Mouse (Mus musculus) heart, embryonic 11.5 days (tissue): Measurements from ENCODE around the gene Rad52. TPM values are rescaled to one million over a fixed set of nuclear protein-coding genes. Genes with fewer than 3 reads are reported as not detected.

ENCODE experiments used
- ATAC-seq: fragments of 200-750 bp; cut with Nextera tagmentation; replicated peaks from 2 replicates; pipeline ENCODE4 v1.8.0; 2017; ENCODE audit warnings: moderate library complexity; ENCODE audit not compliant: insufficient number of reproducible peaks, low FRiP score, low TSS enrichment
- H3K27ac ChIP-seq: fragments of 300-500 bp; sonication (generic); 2 replicates; pipeline ENCODE4 v1.5.1; 2014; ENCODE audit warnings: mild to moderate bottlenecking, low read depth, low read length
- H3K27me3 ChIP-seq: fragments of 300-500 bp; sonication (generic); 2 replicates; pipeline ENCODE4 v1.6.1; 2014; ENCODE audit warnings: mild to moderate bottlenecking, low read length, mixed read lengths; ENCODE audit not compliant: control insufficient read depth, insufficient read depth
- H3K36me3 ChIP-seq: fragments of 300-500 bp; sonication (generic); 2 replicates; pipeline ENCODE4 v1.6.1; 2014; ENCODE audit warnings: mild to moderate bottlenecking, low read length, moderate library complexity, mixed read lengths; ENCODE audit not compliant: control insufficient read depth, insufficient read depth
- H3K4me1 ChIP-seq: fragments of 300-500 bp; sonication (generic); 2 replicates; pipeline ENCODE4 v1.6.1; 2014; ENCODE audit warnings: low read length; ENCODE audit not compliant: control insufficient read depth, insufficient read depth
- H3K4me2 ChIP-seq: fragments of 300-500 bp; sonication (generic); 2 replicates; pipeline ENCODE4 v1.6.1; 2014; ENCODE audit warnings: mild to moderate bottlenecking, moderate library complexity
- H3K4me3 ChIP-seq: fragments of 300-500 bp; sonication (generic); 2 replicates; pipeline ENCODE4 v1.5.1; 2014; ENCODE audit warnings: low read depth, low read length
- H3K9ac ChIP-seq: fragments of 300-500 bp; sonication (generic); 2 replicates; pipeline ENCODE4 v1.6.1; 2014; ENCODE audit warnings: mild to moderate bottlenecking, low read depth, low read length, moderate library complexity
- H3K9me3 ChIP-seq: fragments of 300-500 bp; sonication (generic); replicated peaks from 2 replicates; pipeline ENCODE4 v1.6.1; 2016; ENCODE audit warnings: low read length; ENCODE audit not compliant: control insufficient read depth
- whole genome bisulfite sequencing: fragments of 180-500 bp; shearing (Covaris S2); extraction: QIAGEN DNeasy Blood & Tissue Kit; methylation state at CpG from one replicate; pipeline ENCODE4 v1.1.7; 2014; ENCODE audit not compliant: insufficient replicate concordance; 5-methylcytosine and 5-hydroxymethylcytosine counted together
- polyA plus RNA-seq: library from polyadenylated mRNA; unstranded; fragments of >200 nt; fragmentation: Nextera tagmentation; extraction: Ambion mirVana; gene quantifications from 2 replicates; pipeline ENCODE4 v1.2.1, GENCODE M21; 2014

The Rad52 gene
- 10.9 and 18.4 TPM in 2 replicates for polyA plus RNA-seq

GRCm38 (mm10) chr6:119902204-119903080 is at the start of gene Rad52:
TSS of gene Rad52 (plus strand) at chr6:119902698.
- peak within 1 kb of the TSS; percentile 97 for H3K27ac ChIP-seq
- ATAC-seq = peak; percentile 85
- H3K9ac ChIP-seq = peak within 1 kb of the TSS; percentile 94
- peak within 1 kb of the TSS; percentile 81 for H3K4me2 ChIP-seq
- no peaks in the 10 kb centered on the region for H3K27me3 ChIP-seq
- WGBS = 1% methylated on average over 67 of the region's 67 CpGs
- peak within 1 kb of the TSS; percentile 90 for H3K4me3 ChIP-seq
- H3K9me3 ChIP-seq = no peaks in the 10 kb centered on the region
- H3K4me1 ChIP-seq = 0 out of 2 replicates have a peak, but pooled peaks cover 2% of the 10 kb centered on the region
- H3K36me3 ChIP-seq = no peaks in the 10 kb centered on the region

- Histone ChIP-seq H3K27ac (no peak overlapping the region), H3K4me1 (0 out of 2 replicates have a peak, but pooled peaks cover 3% of the 10 kb centered on the region), H3K9me3 (no peaks in the 10 kb centered on the region), H3K4me2 (no peak overlapping the region), H3K27me3 (no peaks in the 10 kb centered on the region), H3K9ac (no peak overlapping the region), H3K4me3 (no peak overlapping the region), H3K36me3 (no peaks in the 10 kb centered on the region)
- no peak for ATAC-seq
- WGBS = 31% methylated on average over 2 of the region's 2 CpGs
Observed at GRCm38 (mm10) chr6:119854156-119854555, 48.3 kb upstream of the Rad52 start.

- H3K4me3 ChIP-seq = no peak overlapping the region
- ATAC-seq = no peak
- no peaks in the 10 kb centered on the region for H3K36me3 ChIP-seq
- H3K27me3 ChIP-seq = no peaks in the 10 kb centered on the region
- no peak overlapping the region for H3K4me2 ChIP-seq
- H3K9ac ChIP-seq = no peak overlapping the region
- H3K27ac ChIP-seq = no peak overlapping the region
- no peaks in the 10 kb centered on the region for H3K9me3 ChIP-seq
- H3K4me1 ChIP-seq = 0 out of 2 replicates have a peak, but pooled peaks cover 3% of the 10 kb centered on the region
- 87% methylated on average over 4 of the region's 4 CpGs for WGBS
Observed at GRCm38 (mm10) chr6:119855471-119855870, 47.0 kb upstream of the Rad52 start.

- Histone ChIP-seq H3K36me3 (no peaks in the 10 kb centered on the region), H3K4me2 (no peak overlapping the region), H3K4me1 (0 out of 2 replicates have a peak, but pooled peaks cover 3% of the 10 kb centered on the region), H3K27me3 (no peaks in the 10 kb centered on the region), H3K27ac (no peak overlapping the region), H3K4me3 (no peak overlapping the region), H3K9ac (no peak overlapping the region), H3K9me3 (no peaks in the 10 kb centered on the region)
- WGBS = 90% methylated on average over 2 of the region's 2 CpGs
- no peak for ATAC-seq
Observed at GRCm38 (mm10) chr6:119860236-119860635, 42.3 kb upstream of the Rad52 start.

- H3K4me2 ChIP-seq = no peak overlapping the region
- H3K27ac ChIP-seq = no peak overlapping the region
- H3K9me3 ChIP-seq = no peaks in the 10 kb centered on the region
- H3K9ac ChIP-seq = no peak overlapping the region
- H3K4me3 ChIP-seq = no peak overlapping the region
- H3K36me3 ChIP-seq = no peaks in the 10 kb centered on the region
- H3K4me1 ChIP-seq = 0 out of 2 replicates have a peak, but pooled peaks cover 3% of the 10 kb centered on the region
- no peaks in the 10 kb centered on the region for H3K27me3 ChIP-seq
- no peak for ATAC-seq
- 80% methylated on average over 8 of the region's 8 CpGs for WGBS
Observed at GRCm38 (mm10) chr6:119861519-119861918, 41.0 kb upstream of the Rad52 start.

GRCm38 (mm10) chr6:119864341-119865034 is 38.0 kb upstream of the Rad52 start:
- WGBS = 81% methylated on average over 11 of the region's 11 CpGs
- no peak overlapping the region for H3K9ac ChIP-seq
- no peaks in the 10 kb centered on the region for H3K36me3 ChIP-seq
- H3K9me3 ChIP-seq = no peaks in the 10 kb centered on the region
- H3K27me3 ChIP-seq = no peaks in the 10 kb centered on the region
- H3K4me1 ChIP-seq = no peaks in the 10 kb centered on the region
- ATAC-seq = no peak
- H3K4me2 ChIP-seq = no peak overlapping the region
- no peak overlapping the region for H3K4me3 ChIP-seq
- H3K27ac ChIP-seq = no peak overlapping the region

- WGBS = 57% methylated on average over 7 of the region's 7 CpGs
- Histone ChIP-seq H3K27me3 (no peaks in the 10 kb centered on the region), H3K36me3 (no peaks in the 10 kb centered on the region), H3K9me3 (no peaks in the 10 kb centered on the region), H3K4me2 (no peak overlapping the region), H3K9ac (no peak overlapping the region), H3K27ac (no peak overlapping the region), H3K4me3 (no peak overlapping the region), H3K4me1 (no peaks in the 10 kb centered on the region)
- ATAC-seq = no peak
Observed at GRCm38 (mm10) chr6:119883151-119883550, 19.3 kb upstream of the Rad52 start.

- no peak overlapping the region for H3K27ac ChIP-seq
- no peaks in the 10 kb centered on the region for H3K9me3 ChIP-seq
- no peak overlapping the region for H3K4me2 ChIP-seq
- H3K4me3 ChIP-seq = no peak overlapping the region
- ATAC-seq = no peak
- no peaks in the 10 kb centered on the region for H3K4me1 ChIP-seq
- 60% methylated on average over 7 of the region's 7 CpGs for WGBS
- H3K27me3 ChIP-seq = no peaks in the 10 kb centered on the region
- H3K36me3 ChIP-seq = no peaks in the 10 kb centered on the region
- H3K9ac ChIP-seq = no peak overlapping the region
Observed at GRCm38 (mm10) chr6:119892711-119893110, 9.8 kb upstream of the Rad52 start.
